Mouse (Mus musculus): ENCODE measurements around the gene Zfpl1.

The Zfpl1 gene

DNA sequence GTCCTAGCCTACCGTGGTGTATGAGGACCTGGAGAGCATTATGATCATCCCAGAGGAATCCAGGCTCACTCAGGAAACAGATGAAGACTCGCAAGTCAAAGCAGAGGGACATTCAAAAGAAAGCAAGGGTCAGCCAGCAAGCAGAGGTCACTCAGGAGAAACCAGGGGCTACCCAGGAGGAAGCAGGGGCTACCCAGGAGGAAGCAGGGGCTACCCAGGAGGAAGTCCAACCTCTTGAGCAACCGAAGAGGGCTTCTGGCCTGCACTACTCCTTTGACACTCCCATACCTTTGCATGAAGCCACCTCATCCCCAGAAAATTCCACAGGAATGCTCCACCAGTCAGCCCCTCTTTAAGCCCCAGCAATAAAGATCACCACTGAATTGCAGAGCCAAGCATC lies 13.1 kb upstream of the Zfpl1 start:
- no peak for DNase-seq (ENCODE audit: low spot score)

- no peak for DNase-seq (ENCODE audit: low spot score)
These were observed 9.4 kb upstream of the Zfpl1 start, which contains the start of gene AC131692.1 for GRCm38 (mm10) chr19:6094119-6094518. Gene AC131692.1, plus strand, starts transcription at chr19:6094419.

GRCm38 (mm10) chr19:6088841-6089240 lies 4.1 kb upstream of the Zfpl1 start:
- no peak for DNase-seq (ENCODE audit: low spot score)

- DNase-seq (ENCODE audit: low spot score) = peak; percentile 86
These were observed 692 bp upstream of the Zfpl1 start for GRCm38 (mm10) chr19:6085417-6085879.

DNA sequence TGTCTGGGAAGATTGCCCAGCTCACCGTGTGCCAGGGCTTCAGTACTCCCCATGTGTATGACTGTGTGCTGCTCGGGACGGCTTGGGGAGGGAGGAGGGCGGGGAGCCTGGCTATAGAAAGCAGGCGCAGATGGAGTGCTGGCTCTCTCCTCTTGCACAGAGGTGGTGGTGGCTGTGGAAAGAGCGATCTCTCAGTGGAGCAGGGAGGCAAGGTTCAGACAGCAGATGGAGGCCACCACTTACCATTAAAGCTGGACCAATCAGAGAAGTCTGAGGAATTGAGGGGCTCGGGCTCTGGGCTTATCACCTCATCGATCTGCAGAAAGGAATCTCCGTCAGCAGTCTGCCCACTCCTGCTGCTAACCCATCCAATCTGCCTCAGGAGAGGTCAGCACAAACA lies 2.6 kb downstream of the Zfpl1 start, which contains the start of gene Gm28374:
TSS of gene Gm28374 (minus strand) at position 101 of the 400 bp plus-strand sequence.
- DNase-seq (ENCODE audit: low spot score) = no peak

GRCm38 (mm10) chr19:6079983-6080480 lies 4.7 kb downstream of the Zfpl1 start, which contains the start of gene Tmem262:
Gene Tmem262, plus strand, starts transcription at chr19:6080033.
- no peak for DNase-seq (ENCODE audit: low spot score)

GRCm38 (mm10) chr19:6076564-6077393 lies 8.0 kb downstream of the Zfpl1 start, which contains the start of gene Vps51:
Gene Vps51, minus strand, starts transcription at chr19:6077231.
- peak; percentile 91 for DNase-seq (ENCODE audit: low spot score)

GRCm38 (mm10) chr19:6073889-6074288 lies 10.9 kb downstream of the Zfpl1 start:
- DNase-seq (ENCODE audit: low spot score) = no peak

DNA sequence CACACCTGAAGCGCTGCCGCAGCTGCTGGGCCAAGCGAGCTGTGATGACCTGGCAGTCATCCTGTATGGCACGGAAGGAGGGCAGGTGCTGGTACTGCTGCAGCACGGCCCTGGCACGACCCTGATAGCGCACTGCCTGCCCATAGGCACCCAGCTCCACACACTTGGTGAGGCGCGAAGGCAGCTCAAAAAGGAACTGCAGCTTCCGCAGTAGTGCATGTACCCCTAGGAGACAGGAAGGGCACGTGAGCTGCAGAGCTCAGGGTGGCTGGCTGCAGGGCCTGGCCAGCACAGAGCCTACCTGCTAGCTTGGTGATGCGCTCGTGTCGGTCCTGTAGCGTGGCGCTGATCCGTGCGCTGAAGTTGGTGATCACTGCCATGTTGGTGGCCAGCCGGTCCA lies 13.5 kb downstream of the Zfpl1 start:
- DNase-seq (ENCODE audit: low spot score) = no peak

GRCm38 (mm10) chr19:6070571-6071250 lies 14.0 kb downstream of the Zfpl1 start:
- DNase-seq (ENCODE audit: low spot score) = no peak

- no peak for DNase-seq (ENCODE audit: low spot score)
These were observed 14.9 kb downstream of the Zfpl1 start for GRCm38 (mm10) chr19:6069851-6070250.

- DNase-seq (ENCODE audit: low spot score) = no peak
These were observed 15.8 kb downstream of the Zfpl1 start for GRCm38 (mm10) chr19:6068951-6069350.

DNA sequence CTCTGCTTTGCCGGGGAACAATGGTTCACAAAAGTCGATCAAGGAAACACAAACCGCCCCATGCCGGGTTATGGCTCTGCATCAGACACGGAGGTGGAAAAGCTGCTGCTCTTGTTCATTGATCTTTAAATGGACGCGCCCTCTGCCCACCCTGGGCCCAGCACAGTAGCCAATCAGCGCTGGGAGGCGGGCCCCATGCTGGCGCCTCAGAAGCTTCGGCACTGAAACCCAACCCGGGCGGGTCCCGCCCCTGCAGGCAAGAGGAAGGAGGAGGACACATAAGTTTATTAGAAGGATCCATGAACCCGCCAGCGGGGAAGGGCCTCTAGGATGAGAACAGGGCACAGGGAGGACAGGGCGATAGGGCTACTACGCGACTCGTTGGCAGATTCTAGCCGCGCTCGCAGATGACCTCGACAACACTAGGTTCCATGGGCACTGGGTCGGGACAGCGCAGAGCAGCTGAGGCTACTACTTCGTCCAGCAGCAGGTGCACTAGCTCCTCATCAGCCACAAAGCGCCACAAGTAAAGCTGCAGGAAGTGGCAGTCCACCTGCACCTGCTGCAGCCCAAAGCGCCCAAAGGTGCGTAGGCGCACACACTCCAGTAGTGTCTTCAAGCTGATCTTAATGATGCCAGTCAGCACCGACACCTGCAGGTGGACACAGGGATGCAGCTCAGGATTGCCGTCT lies 16.9 kb downstream of the Zfpl1 start, which contains the start of gene Tm7sf2:
TSS of gene Tm7sf2 (minus strand) at position 650 of the 692 bp plus-strand sequence.
- DNase-seq (ENCODE audit: low spot score) = peak; percentile 93

DNA sequence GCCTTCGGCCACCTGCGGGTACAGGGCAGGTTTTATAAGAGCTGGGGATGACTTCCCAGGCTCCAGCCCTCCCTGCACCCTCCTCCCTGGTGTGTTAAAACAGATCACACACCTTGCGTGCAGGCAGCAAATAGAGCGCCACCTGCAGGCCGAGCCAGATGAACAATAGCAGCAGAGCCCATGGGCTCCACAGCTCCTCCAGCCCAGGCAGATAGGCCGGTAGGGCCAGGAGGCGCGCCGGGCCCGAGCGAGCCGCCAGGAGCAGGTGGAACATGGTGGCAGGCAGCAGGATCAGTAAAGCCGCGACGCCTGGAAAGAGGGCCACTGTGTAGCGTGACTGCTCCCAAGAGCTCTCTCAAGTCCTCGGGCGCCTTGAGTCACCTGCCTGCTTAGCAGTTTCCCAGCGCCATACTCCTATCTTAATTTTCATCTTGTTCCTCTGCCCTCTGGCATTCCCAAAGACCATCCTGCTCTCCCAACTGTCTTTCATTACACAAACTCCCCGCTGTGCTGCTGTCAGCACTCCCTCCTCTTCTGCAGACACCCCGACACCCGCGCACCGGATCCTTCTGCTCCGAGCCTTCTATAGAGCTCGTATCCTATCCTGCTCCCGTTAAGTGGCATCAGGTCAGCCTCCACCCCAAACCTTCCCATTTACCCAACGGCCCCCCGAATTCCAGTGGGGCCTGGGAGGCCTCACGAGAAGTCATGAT lies 17.6 kb downstream of the Zfpl1 start:
- DNase-seq (ENCODE audit: low spot score) = peak; percentile 83

DNA sequence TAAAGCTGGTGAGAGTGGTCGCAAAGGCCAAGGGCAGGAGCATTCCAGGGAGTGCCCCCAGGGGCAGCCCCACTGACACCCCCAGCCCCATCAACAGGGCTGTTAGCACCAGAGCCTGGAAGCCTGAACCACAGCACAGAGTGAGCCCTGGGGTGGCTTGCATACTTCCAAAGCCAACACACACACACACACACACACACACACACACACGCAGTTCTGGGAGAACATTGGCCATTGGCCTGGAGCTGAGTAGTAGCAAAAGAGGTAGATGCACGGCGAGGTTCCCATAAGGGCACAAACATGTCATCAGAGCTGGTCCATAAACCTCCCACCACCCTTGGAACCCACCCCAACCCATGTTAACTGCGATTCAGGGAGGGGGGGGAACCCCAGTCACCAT lies 18.2 kb downstream of the Zfpl1 start:
- no peak for DNase-seq (ENCODE audit: low spot score)

DNA sequence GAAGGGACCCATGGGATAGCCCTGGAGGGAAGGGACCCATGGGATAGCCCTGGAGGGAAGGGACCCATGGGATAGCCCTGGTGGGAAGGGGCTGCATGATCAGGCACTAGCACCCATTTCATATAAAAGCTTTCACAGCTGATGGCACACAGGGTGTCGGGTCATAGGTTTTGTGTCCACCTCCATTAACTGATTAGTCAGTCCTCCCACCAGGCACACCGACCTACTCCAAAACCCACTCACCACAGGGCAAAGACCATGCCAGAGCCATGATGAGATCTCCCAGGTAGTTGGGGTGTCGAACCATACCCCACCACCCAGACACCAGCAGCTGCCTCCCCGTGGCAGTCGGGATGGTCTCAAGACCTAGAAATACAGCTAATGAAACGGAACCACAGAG lies 21.7 kb downstream of the Zfpl1 start:
- DNase-seq (ENCODE audit: low spot score) = no peak

- DNase-seq (ENCODE audit: low spot score) = peak; percentile 71
These were observed 22.3 kb downstream of the Zfpl1 start for GRCm38 (mm10) chr19:6062418-6062817.

- peak; percentile 51 for DNase-seq (ENCODE audit: low spot score)
These were observed 23.0 kb downstream of the Zfpl1 start for GRCm38 (mm10) chr19:6061641-6062302.

GRCm38 (mm10) chr19:6061021-6061533 lies 23.7 kb downstream of the Zfpl1 start, which contains the start of gene Znhit2:
Gene Znhit2, plus strand, starts transcription at chr19:6061192.
- DNase-seq (ENCODE audit: low spot score) = peak; percentile 92

- DNase-seq (ENCODE audit: low spot score) = peak; percentile 57
These were observed 25.8 kb downstream of the Zfpl1 start for GRCm38 (mm10) chr19:6058966-6059365.

Measured in yolk sac, embryonic 10.5 days (tissue).